Mouse (Mus musculus) midbrain, postnatal 0 days (tissue): Measurements from ENCODE around the gene Yy1. TPM values are rescaled to one million over a fixed set of nuclear protein-coding genes. Genes with fewer than 3 reads are reported as not detected.
"Not testable (repeated sequence)": the region's sequence is repeated elsewhere in the genome, so short reads cannot be mapped to it uniquely, and the experiment has no call there.

ENCODE experiments used
- ATAC-seq: fragments of 200-750 bp; cut with Nextera tagmentation; 2 replicates; pipeline ENCODE4 v1.8.0; 2017; ENCODE audit warnings: moderate number of reproducible peaks, mild to moderate bottlenecking, moderate TSS enrichment, moderate library complexity; ENCODE audit not compliant: low FRiP score
- DNase-seq: peaks from one replicate; pipeline ENCODE4 v3.0.0-alpha.2; 2015; ENCODE audit warnings: low spot score
- H3K27ac ChIP-seq: fragments of 300-500 bp; sonication (generic); 2 replicates; pipeline ENCODE4 v1.5.1; 2014; ENCODE audit warnings: low read depth, mild to moderate bottlenecking, low read length, mixed read lengths
- H3K27me3 ChIP-seq: fragments of 300-500 bp; sonication (generic); 2 replicates; pipeline ENCODE4 v1.6.1; 2014; ENCODE audit warnings: low read length, control low read depth, mixed read lengths; ENCODE audit not compliant: insufficient read depth
- H3K36me3 ChIP-seq: fragments of 300-500 bp; sonication (generic); 2 replicates; pipeline ENCODE4 v1.6.1; 2014; ENCODE audit warnings: low read length, control low read depth, mixed read lengths; ENCODE audit not compliant: insufficient read depth
- H3K4me1 ChIP-seq: fragments of 300-500 bp; sonication (generic); 2 replicates; pipeline ENCODE4 v1.6.1; 2014; ENCODE audit warnings: mild to moderate bottlenecking, control low read depth, antibody characterized with exemption, low read length, mixed read lengths; ENCODE audit not compliant: insufficient read depth
- H3K4me2 ChIP-seq: fragments of 300-500 bp; sonication (generic); 2 replicates; pipeline ENCODE4 v1.6.1; 2014; ENCODE audit warnings: low read depth, mild to moderate bottlenecking, low read length, mixed read lengths; ENCODE audit not compliant: poor library complexity, severe bottlenecking
- H3K4me3 ChIP-seq: fragments of 300-500 bp; sonication (generic); 2 replicates; pipeline ENCODE4 v1.5.1; 2014; ENCODE audit warnings: low read depth, mild to moderate bottlenecking, low read length, moderate library complexity
- H3K9ac ChIP-seq: fragments of 300-500 bp; sonication (generic); replicated peaks from 2 replicates; pipeline ENCODE4 v1.6.1; 2014; ENCODE audit warnings: mild to moderate bottlenecking, low read length, moderate library complexity, mixed read lengths; ENCODE audit not compliant: poor library complexity, severe bottlenecking
- H3K9me3 ChIP-seq: fragments of 300-500 bp; sonication (generic); 2 replicates; pipeline ENCODE4 v1.6.1; 2016; ENCODE audit warnings: low read length, control low read depth
- CTCF ChIP-seq: IDR thresholded peaks from 2 replicates; pipeline ENCODE4 v1.5.1; 2016; ENCODE audit warnings: antibody characterized with exemption, mild to moderate bottlenecking
- WGBS: fragments of 180-500 bp; shearing (Covaris S2); extraction: QIAGEN DNeasy Blood & Tissue Kit; methylation state at CpG from one replicate; pipeline ENCODE4 v1.1.7; 2014; 5-methylcytosine and 5-hydroxymethylcytosine counted together
- polyA plus RNA-seq: library from polyadenylated mRNA; unstranded; fragments of >200 nt; fragmentation: Nextera tagmentation; extraction: Ambion mirVana; gene quantifications from 2 replicates; pipeline ENCODE4 v1.2.1, GENCODE M21; 2015
- total RNA-seq: library from RNA; depleted of rRNA; stranded (reverse); fragments of >200 nt; gene quantifications from 2 replicates; pipeline ENCODE4 v1.2.3, GENCODE M21; 2014

Yy1 gene
- total and polyA plus RNA-seq, 2 experiments from 2014 or later: 9.2 to 38.3 TPM

- 0 out of 2 replicates have a peak, but pooled peaks cover 4% of the 10 kb centered on the region for H3K36me3 ChIP-seq
- no peaks in the 10 kb centered on the region for H3K27me3 ChIP-seq
- peak overlapping the region; percentile 71 for H3K4me2 ChIP-seq
- no peak for ATAC-seq
- 56% methylated on average over 7 of the region's 7 CpGs for WGBS
- no peak for TF ChIP-seq CTCF
- peaks cover 24% of the 10 kb centered on the region for H3K4me1 ChIP-seq
- peak overlapping the region; percentile 72 for H3K9ac ChIP-seq
- H3K27ac ChIP-seq: 0 out of 2 replicates have a peak overlapping the region, but pooled peaks have one; percentile 69
- peak overlapping the region; percentile 69 for H3K4me3 ChIP-seq
- DNase-seq: no peak
- no peaks in the 10 kb centered on the region for H3K9me3 ChIP-seq
Observed at GRCm38 (mm10) chr12:108836722-108837121, 43.9 kb downstream of the Yy1 start.

GRCm38 (mm10) chr12:108841181-108841580, 48.4 kb downstream of the Yy1 start:
- Histone ChIP-seq H3K9ac (no peak overlapping the region), H3K4me1 (peaks cover 15% of the 10 kb centered on the region), H3K4me3 (no peak overlapping the region), H3K27me3 (no peaks in the 10 kb centered on the region), H3K9me3 (no peaks in the 10 kb centered on the region), H3K36me3 (peaks cover 13% of the 10 kb centered on the region), H3K4me2 (no peak overlapping the region), H3K27ac (no peak overlapping the region)
- no peak for TF ChIP-seq CTCF
- DNase-seq: no peak
- no peak for ATAC-seq
- 91% methylated on average over 6 of the region's 6 CpGs for WGBS

- Histone ChIP-seq H3K9me3 (no peaks in the 10 kb centered on the region), H3K27me3 (no peaks in the 10 kb centered on the region), H3K36me3 (peaks cover 13% of the 10 kb centered on the region), H3K4me1 (peaks cover 4% of the 10 kb centered on the region; the same call in 1 of the 2 replicates), H3K4me2 (no peak overlapping the region), H3K4me3 (no peak overlapping the region), H3K9ac (no peak overlapping the region), H3K27ac (no peak overlapping the region)
- ATAC-seq: no peak
- no peak for TF ChIP-seq CTCF
- WGBS: 90% methylated on average over 7 of the region's 7 CpGs
- DNase-seq: no peak
Observed at GRCm38 (mm10) chr12:108842663-108843062, 49.9 kb downstream of the Yy1 start.

GRCm38 (mm10) chr12:108848033-108848432, 55.3 kb downstream of the Yy1 start:
- TF ChIP-seq CTCF: peak; percentile 49
- H3K27ac ChIP-seq, DNase-seq, H3K4me3 ChIP-seq, H3K9ac ChIP-seq, H3K4me1 ChIP-seq, H3K27me3 ChIP-seq, ATAC-seq, H3K4me2 ChIP-seq, H3K36me3 ChIP-seq, H3K9me3 ChIP-seq: not testable (repeated sequence)
- 93% methylated on average over 3 of the region's 3 CpGs for WGBS

- 85% methylated on average over 4 of the region's 4 CpGs for WGBS
- Histone ChIP-seq H3K27me3 (no peaks in the 10 kb centered on the region), H3K27ac (no peak overlapping the region), H3K36me3 (peaks cover 5% of the 10 kb centered on the region; the same call in 1 of the 2 replicates), H3K4me3 (no peak overlapping the region), H3K4me2 (no peak overlapping the region), H3K4me1 (0 out of 2 replicates have a peak, but pooled peaks cover 3% of the 10 kb centered on the region), H3K9me3 (no peaks in the 10 kb centered on the region), H3K9ac (no peak overlapping the region)
- no peak for DNase-seq
- ATAC-seq: no peak
- TF ChIP-seq CTCF: no peak
Observed at GRCm38 (mm10) chr12:108849488-108850022, 56.8 kb downstream of the Yy1 start.

- H3K36me3 ChIP-seq: peaks cover 2% of the 10 kb centered on the region; the same call in 1 of the 2 replicates
- 68% methylated on average over 8 of the region's 8 CpGs for WGBS
- H3K4me2 ChIP-seq: no peak overlapping the region
- TF ChIP-seq CTCF: no peak
- ATAC-seq: no peak
- 0 out of 2 replicates have a peak, but pooled peaks cover 3% of the 10 kb centered on the region for H3K4me1 ChIP-seq
- no peaks in the 10 kb centered on the region for H3K27me3 ChIP-seq
- H3K27ac ChIP-seq: no peak overlapping the region
- no peak overlapping the region for H3K9ac ChIP-seq
- H3K9me3 ChIP-seq: no peaks in the 10 kb centered on the region
- no peak overlapping the region for H3K4me3 ChIP-seq
- DNase-seq: no peak
Observed at GRCm38 (mm10) chr12:108850129-108850528, 57.4 kb downstream of the Yy1 start.
